Comparison of ENCODE assay signal across 20 mouse cellular contexts in the genomic region with DNA sequence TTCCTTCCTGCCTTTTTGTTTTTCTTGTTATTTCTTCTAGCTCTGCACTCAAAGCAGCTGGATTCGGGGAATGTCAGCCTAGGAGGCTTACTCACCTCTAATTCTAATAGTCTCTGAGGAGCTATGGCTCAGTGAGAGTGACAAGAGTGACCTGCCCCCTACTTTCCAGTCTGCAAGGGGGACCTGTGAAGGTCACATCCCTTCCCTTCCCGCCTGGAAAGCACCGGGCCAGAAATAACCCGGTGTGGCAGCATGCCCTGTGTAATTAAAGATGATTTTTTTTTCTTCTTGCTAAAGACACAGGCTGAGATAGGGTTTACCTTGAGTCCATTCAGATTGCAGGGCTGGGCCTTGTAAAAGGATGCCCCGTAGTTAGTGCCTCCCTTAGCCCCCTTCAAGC.
A peak's percentile ranks its signal among the peaks of the same experiment; 100 is the strongest.
DNase-seq lines count a peak whose midpoint lies in the region; ATAC-seq lines count a peak whose summit lies in the region.
"Had no signal": no experiment of that assay in that cellular context is flagged by ENCODE, and none has a peak within 500 bp of the region (broad histone marks: within the 10 kb centered on the region; RNA-seq: fewer than 3 reads in every experiment).

No protein-coding gene starts in this region.

- 10% methylated on average over 5 of the region's 5 CpGs for whole genome bisulfite sequencing in kidney, embryonic 16.5 days

- peaks cover 24% of the 10 kb centered on the region for H3K4me1 ChIP-seq in kidney, embryonic 16.5 days (ENCODE audit: insufficient read depth, low read length)

- H3K9ac ChIP-seq in kidney, embryonic 16.5 days (replicated peaks; ENCODE audit: low read length), result no peak overlapping the region
- H3K9ac ChIP-seq: embryonic facial prominence, embryonic 15.5 days had no signal

- peak overlapping the region; percentile 39; the same call in 1 of the 2 replicates for H3K27ac ChIP-seq in kidney, embryonic 16.5 days (ENCODE audit: low read length)
- H3K27ac ChIP-seq: embryonic facial prominence, embryonic 15.5 days; hindbrain, embryonic 10.5 days had no signal

- H3K27me3 ChIP-seq in kidney, embryonic 16.5 days (ENCODE audit: insufficient read depth, low read length), result no peaks in the 10 kb centered on the region
- H3K27me3 ChIP-seq: embryonic facial prominence, embryonic 15.5 days; Patski had no signal

- intact Hi-C loops in heart, postnatal 10 days (cut with DNase I), result no loop called here

- ATAC-seq in kidney, embryonic 16.5 days (ENCODE audit: low FRiP score, low TSS enrichment), result peak; percentile 60; the same call in 1 of the 2 replicates
- ATAC-seq: activated CD4-positive, CD25-positive, alpha-beta regulatory T cell, adult 4 months; inflammation-experienced regulatory T-cells, adult 6 months; Patski had no signal

- H3K4me2 ChIP-seq in kidney, embryonic 16.5 days (replicated peaks; ENCODE audit: low read depth, low read length), result no peak overlapping the region
- H3K4me2 ChIP-seq: embryonic facial prominence, embryonic 15.5 days had no signal

- DNase-seq in heart, adult 11 months, result peak; percentile 93
- no peak for DNase-seq in heart, adult 9 months (ENCODE audit: low spot score in 2 of 2)
- DNase-seq in kidney, postnatal 10 days, result no peak
- peak; percentile 26 for DNase-seq in embryo, embryonic 10.5 days (ENCODE audit: low spot score)
- peak; percentile 65 for DNase-seq in heart, postnatal 10 days
- no peak for DNase-seq in MN1 (ENCODE audit: low spot score)
- DNase-seq in thymus, postnatal 36 days, result no peak
- DNase-seq: adrenal gland, postnatal 14 days; cerebellum, adult 11-12 months; cerebellum, postnatal 36 days; gastrocnemius, postnatal 25 days; kidney, postnatal 4 days; lung, adult 18-20 months; thymus, adult 18-20 months had no signal

- no peaks in the 10 kb centered on the region for H3K36me3 ChIP-seq in kidney, embryonic 16.5 days (ENCODE audit: insufficient read depth, low read length)
- H3K36me3 ChIP-seq: embryonic facial prominence, embryonic 15.5 days; hindbrain, embryonic 10.5 days had no signal

- no peak overlapping the region for H3K4me3 ChIP-seq in kidney, embryonic 16.5 days (ENCODE audit: low read length)
- H3K4me3 ChIP-seq: embryonic facial prominence, embryonic 15.5 days; hindbrain, embryonic 10.5 days had no signal

- H3K9me3 ChIP-seq in kidney, embryonic 16.5 days (ENCODE audit: low read length), result no peaks in the 10 kb centered on the region
- H3K9me3 ChIP-seq: embryonic facial prominence, embryonic 15.5 days; hindbrain, embryonic 10.5 days had no signal

Comparison
In these comparisons a context has a peak if more than half of its experiments do, and no peak if none do; other contexts are left out.
1. DNase-seq: peak in heart, adult 11 months (single experiment), embryo, embryonic 10.5 days (single experiment) and heart, postnatal 10 days (2 of 2); none in heart, adult 9 months (0 of 2), kidney, postnatal 10 days (single experiment), MN1 (single experiment) and thymus, postnatal 36 days (0 of 2).